Mouse (Mus musculus) heart, embryonic 16.5 days (tissue): ENCODE data around the gene Frmd8. TPM values are rescaled to one million over a fixed set of nuclear protein-coding genes. Genes with fewer than 3 reads are reported as not detected.

Experiments
- ATAC-seq: fragments of 200-750 bp; cut with Nextera tagmentation; replicated peaks from 2 replicates; pipeline ENCODE4 v1.8.0; 2017; ENCODE audit warnings: moderate number of reproducible peaks; ENCODE audit not compliant: insufficient read depth, low FRiP score; ENCODE audit errors: extremely low read depth
- H3K27ac ChIP-seq: fragments of 300-500 bp; sonication (generic); 2 replicates; pipeline ENCODE4 v1.5.1; 2014; ENCODE audit warnings: mild to moderate bottlenecking, low read length, control low read depth, moderate library complexity
- H3K27me3 ChIP-seq: fragments of 300-500 bp; sonication (generic); 2 replicates; pipeline ENCODE4 v1.6.1; 2014; ENCODE audit warnings: low read length, mixed read lengths; ENCODE audit not compliant: control insufficient read depth, insufficient read depth
- H3K36me3 ChIP-seq: fragments of 300-500 bp; sonication (generic); 2 replicates; pipeline ENCODE4 v1.6.1; 2014; ENCODE audit not compliant: control insufficient read depth, insufficient read depth
- H3K4me1 ChIP-seq: fragments of 300-500 bp; sonication (generic); 2 replicates; pipeline ENCODE4 v1.6.1; 2014; ENCODE audit warnings: low read length, mixed read lengths; ENCODE audit not compliant: control insufficient read depth, insufficient read depth
- H3K4me2 ChIP-seq: fragments of 300-500 bp; sonication (generic); 2 replicates; pipeline ENCODE4 v1.6.1; 2014; ENCODE audit warnings: low read depth, mild to moderate bottlenecking, control low read depth, low read length
- H3K4me3 ChIP-seq: fragments of 300-500 bp; sonication (generic); 2 replicates; pipeline ENCODE4 v1.5.1; 2014; ENCODE audit warnings: mild to moderate bottlenecking, control low read depth, low read length
- H3K9ac ChIP-seq: fragments of 300-500 bp; sonication (generic); 2 replicates; pipeline ENCODE4 v1.6.1; 2014; ENCODE audit warnings: low read length, control low read depth
- H3K9me3 ChIP-seq: fragments of 300-500 bp; sonication (generic); replicated peaks from 2 replicates; pipeline ENCODE4 v1.6.1; 2016; ENCODE audit warnings: low read length; ENCODE audit not compliant: control insufficient read depth
- WGBS: fragments of 180-500 bp; shearing (Covaris S2); extraction: QIAGEN DNeasy Blood & Tissue Kit; methylation state at CpG from one replicate; pipeline ENCODE4 v1.1.7; 2014; 5-methylcytosine and 5-hydroxymethylcytosine counted together
- polyA plus RNA-seq: library from polyadenylated mRNA; unstranded; fragments of >200 nt; fragmentation: Nextera tagmentation; extraction: Ambion mirVana; gene quantifications from 2 replicates; pipeline ENCODE4 v1.2.1, GENCODE M21; 2015

The Frmd8 gene
- polyA plus RNA-seq, 1 experiment from 2014 or later = 33.6 TPM

- H3K27ac ChIP-seq = no peak overlapping the region
- H3K4me2 ChIP-seq = no peak overlapping the region
- H3K27me3 ChIP-seq = no peaks in the 10 kb centered on the region
- H3K4me3 ChIP-seq = no peak overlapping the region
- 0 out of 2 replicates have a peak, but pooled peaks cover 2% of the 10 kb centered on the region for H3K4me1 ChIP-seq
- H3K36me3 ChIP-seq = peaks cover 48% of the 10 kb centered on the region
- H3K9ac ChIP-seq = no peak overlapping the region; the same call in 1 of the 2 replicates
- peaks cover 3% of the 10 kb centered on the region; the same call in 1 of the 2 replicates for H3K9me3 ChIP-seq
- ATAC-seq = no peak
- WGBS = 80% methylated on average over 20 of the region's 20 CpGs
These were observed 10.2 kb downstream of the Frmd8 start for GRCm38 (mm10) chr19:5864710-5865398.

- no peak for ATAC-seq
- Histone ChIP-seq H3K36me3 (peaks cover 44% of the 10 kb centered on the region), H3K27me3 (no peaks in the 10 kb centered on the region), H3K27ac (no peak overlapping the region), H3K9me3 (peaks cover 3% of the 10 kb centered on the region; the same call in 1 of the 2 replicates), H3K4me2 (no peak overlapping the region), H3K4me3 (no peak overlapping the region), H3K9ac (no peak overlapping the region), H3K4me1 (0 out of 2 replicates have a peak, but pooled peaks cover 2% of the 10 kb centered on the region)
- WGBS = 78% methylated on average over 5 of the region's 5 CpGs
These were observed 11.3 kb downstream of the Frmd8 start for GRCm38 (mm10) chr19:5863776-5864175.

- H3K4me1 ChIP-seq = 0 out of 2 replicates have a peak, but pooled peaks cover 2% of the 10 kb centered on the region
- WGBS = 96% methylated on average over 14 of the region's 14 CpGs
- ATAC-seq = no peak
- H3K4me2 ChIP-seq = no peak overlapping the region
- no peak overlapping the region for H3K4me3 ChIP-seq
- no peak overlapping the region for H3K27ac ChIP-seq
- no peaks in the 10 kb centered on the region for H3K27me3 ChIP-seq
- H3K9ac ChIP-seq = no peak overlapping the region
- H3K36me3 ChIP-seq = peaks cover 43% of the 10 kb centered on the region
- H3K9me3 ChIP-seq = peaks cover 3% of the 10 kb centered on the region; the same call in 1 of the 2 replicates
These were observed 12.6 kb downstream of the Frmd8 start for GRCm38 (mm10) chr19:5862335-5863085.

GRCm38 (mm10) chr19:5856604-5857003 is 18.5 kb downstream of the Frmd8 start:
- peaks cover 42% of the 10 kb centered on the region for H3K36me3 ChIP-seq
- no peak overlapping the region for H3K4me3 ChIP-seq
- no peaks in the 10 kb centered on the region for H3K9me3 ChIP-seq
- H3K27me3 ChIP-seq = no peaks in the 10 kb centered on the region
- H3K4me1 ChIP-seq = peaks cover 12% of the 10 kb centered on the region
- H3K9ac ChIP-seq = no peak overlapping the region
- no peak overlapping the region for H3K27ac ChIP-seq
- no peak; the same call in 1 of the 2 replicates for ATAC-seq
- WGBS = 90% methylated on average over 9 of the region's 9 CpGs
- H3K4me2 ChIP-seq = no peak overlapping the region

GRCm38 (mm10) chr19:5852035-5852722 is 22.9 kb downstream of the Frmd8 start:
- H3K36me3 ChIP-seq = peaks cover 23% of the 10 kb centered on the region
- H3K27ac ChIP-seq = peak overlapping the region; percentile 87
- H3K27me3 ChIP-seq = no peaks in the 10 kb centered on the region
- no peak for ATAC-seq
- peak overlapping the region; percentile 47 for H3K4me2 ChIP-seq
- no peak overlapping the region for H3K4me3 ChIP-seq
- H3K4me1 ChIP-seq = peaks cover 52% of the 10 kb centered on the region
- peak overlapping the region; percentile 60 for H3K9ac ChIP-seq
- WGBS = 54% methylated on average over 12 of the region's 12 CpGs
- no peaks in the 10 kb centered on the region for H3K9me3 ChIP-seq

GRCm38 (mm10) chr19:5851481-5851971 is 23.5 kb downstream of the Frmd8 start:
- 26% methylated on average over 5 of the region's 5 CpGs for WGBS
- no peak for ATAC-seq
- peaks cover 56% of the 10 kb centered on the region for H3K4me1 ChIP-seq
- peak overlapping the region; percentile 60 for H3K9ac ChIP-seq
- H3K4me2 ChIP-seq = peak overlapping the region; percentile 47
- peak overlapping the region; percentile 87 for H3K27ac ChIP-seq
- no peaks in the 10 kb centered on the region for H3K9me3 ChIP-seq
- H3K4me3 ChIP-seq = 0 out of 2 replicates have a peak overlapping the region, but pooled peaks have one; percentile 2
- H3K36me3 ChIP-seq = peaks cover 22% of the 10 kb centered on the region
- H3K27me3 ChIP-seq = no peaks in the 10 kb centered on the region

- 78% methylated on average over 3 of the region's 3 CpGs for WGBS
- Histone ChIP-seq H3K4me1 (peaks cover 58% of the 10 kb centered on the region), H3K4me2 (no peak overlapping the region), H3K36me3 (peaks cover 17% of the 10 kb centered on the region), H3K4me3 (no peak overlapping the region), H3K27ac (no peak overlapping the region; the same call in 1 of the 2 replicates), H3K9ac (no peak overlapping the region), H3K27me3 (no peaks in the 10 kb centered on the region), H3K9me3 (no peaks in the 10 kb centered on the region)
- no peak for ATAC-seq
These were observed 24.2 kb downstream of the Frmd8 start for GRCm38 (mm10) chr19:5850860-5851259.

- H3K36me3 ChIP-seq = peaks cover 9% of the 10 kb centered on the region
- peak overlapping the region; percentile 3; the same call in 1 of the 2 replicates for H3K4me3 ChIP-seq
- H3K4me2 ChIP-seq = peak overlapping the region; percentile 32
- peak overlapping the region; percentile 77 for H3K9ac ChIP-seq
- H3K9me3 ChIP-seq = no peaks in the 10 kb centered on the region
- no peaks in the 10 kb centered on the region for H3K27me3 ChIP-seq
- H3K27ac ChIP-seq = peak overlapping the region; percentile 100
- 24% methylated on average over 11 of the region's 11 CpGs for WGBS
- peaks cover 62% of the 10 kb centered on the region for H3K4me1 ChIP-seq
- 0 out of 2 replicates have a peak, but pooled peaks have one; percentile 12 for ATAC-seq
These were observed 25.1 kb downstream of the Frmd8 start for GRCm38 (mm10) chr19:5849843-5850527.
